Mouse (Mus musculus) ES-E14 (cell line): ENCODE results near the gene Nup210.

Experiments used
- CHD2 ChIP-seq: IDR thresholded peaks from 2 replicates; pipeline ENCODE4 v1.6.1; 2014; ENCODE audit warnings: mild to moderate bottlenecking, low read depth, low read length, inconsistent platforms
- HCFC1 ChIP-seq: IDR thresholded peaks from 2 replicates; pipeline ENCODE4 v1.6.1; 2012; ENCODE audit warnings: low read length, inconsistent platforms, borderline replicate concordance; ENCODE audit not compliant: insufficient read depth
- MAFK ChIP-seq: IDR thresholded peaks from 2 replicates; pipeline ENCODE4 v1.6.1; 2014; ENCODE audit warnings: mild to moderate bottlenecking, low read depth, low read length, inconsistent platforms; ENCODE audit not compliant: insufficient read depth
- ZC3H11A ChIP-seq: IDR thresholded peaks from 2 replicates; pipeline ENCODE4 v1.6.1; 2012; ENCODE audit warnings: low read depth, mild to moderate bottlenecking, inconsistent platforms, low read length, borderline replicate concordance
- ZNF384 ChIP-seq: IDR thresholded peaks from 2 replicates; pipeline ENCODE4 v1.6.1; 2012; ENCODE audit warnings: low read depth, low read length, inconsistent platforms

DNA sequence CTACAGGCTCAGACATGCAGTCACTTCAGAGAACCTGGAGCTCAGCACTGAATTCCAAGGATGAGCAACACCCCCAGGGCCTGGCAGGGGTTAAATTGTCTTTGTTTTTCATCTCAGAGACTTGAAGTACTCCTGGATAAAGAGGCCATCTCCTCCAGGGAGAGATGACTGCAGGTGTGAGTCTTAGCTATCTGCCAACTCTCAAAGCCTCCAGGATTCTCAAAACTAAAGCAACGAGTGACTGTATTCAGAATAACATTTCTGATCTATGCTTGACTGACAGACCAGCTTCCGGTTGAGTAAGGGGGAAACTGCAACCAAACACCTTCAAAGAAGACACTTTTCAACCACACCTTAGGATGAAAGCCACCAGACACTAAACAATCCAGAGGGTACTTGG is 1.9 kb downstream of the Nup210 start:
- TF ChIP-seq HCFC1 = no peak
- no peak for TF ChIP-seq ZC3H11A
- no peak for TF ChIP-seq MAFK
- no peak for TF ChIP-seq ZNF384
- no peak for TF ChIP-seq CHD2
